Mouse (Mus musculus): ENCODE measurements at regions not wholly inside any gene's neighbourhood (a gene's known extent, or its start where the extent isn't known, plus 50 kb on each side); places are given as distances from the start of the nearest gene placed in this dataset.

DNA sequence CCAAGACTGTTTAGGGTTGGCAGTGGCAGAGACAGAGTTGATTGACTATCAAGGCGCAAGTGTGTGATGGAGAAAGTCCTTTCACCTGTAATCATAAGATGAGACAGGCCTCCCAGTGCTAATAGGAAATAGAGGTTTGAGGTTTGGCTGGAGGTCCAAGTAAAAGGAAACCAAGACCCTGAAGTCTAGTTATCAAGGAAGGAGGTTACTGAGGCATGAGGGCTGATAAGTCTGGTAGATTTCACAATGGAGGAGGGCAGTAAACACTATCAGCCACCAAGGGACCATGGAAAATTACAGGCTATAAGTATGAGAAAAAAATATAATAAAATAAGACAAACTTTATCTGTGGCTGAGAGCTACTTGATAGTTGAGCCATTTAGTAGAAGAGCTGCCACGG lies 52.1 kb upstream of the Cadm1 start:
- TF ChIP-seq FLI1 (IDR thresholded peaks at IDR 0.05; ENCODE audit: low read length): no peak
- no peak for TF ChIP-seq GATA1 (IDR thresholded peaks at IDR 0.05; ENCODE audit: borderline replicate concordance, low read length)
